Mouse (Mus musculus): ENCODE results near the gene Pyy.

The Pyy gene

DNA sequence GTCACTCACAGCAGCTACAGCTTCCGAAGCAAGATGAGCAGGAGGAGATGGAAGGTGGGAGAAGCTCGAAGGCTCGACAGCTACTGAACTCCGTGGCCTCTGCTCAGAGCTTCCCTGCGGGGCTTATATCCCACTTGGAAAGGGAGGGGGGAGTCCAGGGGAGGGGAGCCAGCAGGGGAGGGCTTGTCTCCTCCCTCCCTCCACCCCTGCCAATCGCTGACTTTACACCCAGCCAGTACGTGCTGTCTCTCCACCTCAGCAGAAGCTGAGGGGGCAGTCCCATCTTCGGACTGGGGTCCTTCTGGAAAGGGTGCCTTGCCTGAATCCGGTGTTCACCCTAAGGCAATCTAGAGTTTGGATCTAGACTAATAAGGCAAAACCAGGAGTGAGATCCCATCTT lies at the start of gene Pyy:
Gene Pyy (minus strand): TSS at position 101 of the 400 bp plus-strand sequence.
- in situ Hi-C loops (cut with MboI, MseI) = no loop called here

- in situ Hi-C loops (cut with MboI, MseI) = no loop called here
These were observed 49.1 kb upstream of the Pyy start for GRCm38 (mm10) chr11:102156786-102157089.

GRCm38 (mm10) chr11:102156039-102156785 lies 48.6 kb upstream of the Pyy start, which contains the start of gene Tmem101:
Gene Tmem101, minus strand, starts transcription at chr11:102156404.
- in situ Hi-C loops (cut with MboI, MseI) = no loop called here

DNA sequence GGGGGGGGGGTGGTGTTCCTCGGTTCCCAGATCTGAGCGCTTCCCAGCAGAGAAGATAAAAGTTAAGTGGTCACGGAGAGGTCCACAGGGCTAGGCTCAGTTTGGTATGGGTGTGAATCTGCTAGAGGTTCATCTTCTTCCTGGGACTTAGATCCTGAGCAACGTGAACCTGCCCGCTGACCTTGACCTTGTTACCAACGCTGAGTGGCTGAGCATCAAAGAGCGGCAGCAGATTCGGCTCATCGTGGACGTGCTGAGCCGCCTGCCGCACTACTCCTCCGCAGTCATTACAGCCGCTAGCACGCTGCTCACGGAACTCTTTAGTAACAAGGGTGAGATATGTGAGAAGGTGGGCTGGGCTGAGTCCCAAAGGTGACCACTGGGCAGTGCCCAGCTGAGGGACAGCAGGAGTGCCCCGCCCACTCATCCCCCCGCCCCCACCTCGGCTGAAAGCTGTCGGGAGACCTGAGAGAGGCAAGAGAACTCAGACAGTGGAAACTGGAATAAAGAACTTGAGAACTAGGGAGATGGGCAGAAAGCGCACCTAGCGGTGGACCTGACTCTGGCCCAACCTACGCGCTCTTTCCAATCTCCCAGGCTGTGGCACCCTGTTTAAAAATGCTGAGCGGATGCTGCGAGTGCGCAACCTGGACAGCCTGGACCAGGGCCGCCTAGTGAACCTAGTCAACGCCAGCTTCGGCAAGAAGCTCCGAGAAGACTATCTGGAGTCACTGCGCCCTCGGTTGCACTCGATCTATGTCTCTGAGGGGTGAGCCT lies 39.8 kb upstream of the Pyy start:
- in situ Hi-C loops (cut with MboI, MseI) = loop anchor here (5.0 kb wide), 1 partner anchor 90 kb away; no protein-coding TSS in a partner anchor

DNA sequence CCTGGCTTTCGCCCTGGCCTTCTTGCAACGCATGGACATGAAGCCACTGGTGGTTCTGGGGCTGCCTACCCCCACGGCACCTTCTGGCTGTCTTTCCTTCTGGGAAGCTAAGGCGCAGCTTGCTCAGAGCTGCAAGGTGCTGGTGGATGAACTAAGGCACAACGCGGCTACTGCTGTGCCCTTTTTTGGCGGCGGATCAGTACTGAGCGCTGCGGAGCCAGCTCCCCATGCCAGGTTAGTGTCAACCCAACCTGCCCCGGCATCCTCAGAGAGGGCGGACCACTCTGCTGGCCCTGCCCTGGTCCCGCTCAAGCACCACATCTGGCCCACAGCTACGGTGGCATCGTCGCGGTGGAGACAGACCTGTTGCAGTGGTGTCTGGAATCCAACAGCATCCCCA lies 38.9 kb upstream of the Pyy start:
- in situ Hi-C loops (cut with MboI, MseI) = loop anchor here (5.0 kb wide), 1 partner anchor 89 kb away; no protein-coding TSS in a partner anchor

- in situ Hi-C loops (cut with MboI, MseI) = loop anchor here (5.0 kb wide), 1 partner anchor 89 kb away; no protein-coding TSS in a partner anchor
These were observed 38.4 kb upstream of the Pyy start for GRCm38 (mm10) chr11:102146005-102146404.

GRCm38 (mm10) chr11:102145471-102146001 lies 37.9 kb upstream of the Pyy start, which contains the start of gene Nags:
Gene Nags, plus strand, starts transcription at chr11:102145513.
- in situ Hi-C loops (cut with MboI, MseI) = loop anchor here (5.0 kb wide), 1 partner anchor 88 kb away; no protein-coding TSS in a partner anchor

DNA sequence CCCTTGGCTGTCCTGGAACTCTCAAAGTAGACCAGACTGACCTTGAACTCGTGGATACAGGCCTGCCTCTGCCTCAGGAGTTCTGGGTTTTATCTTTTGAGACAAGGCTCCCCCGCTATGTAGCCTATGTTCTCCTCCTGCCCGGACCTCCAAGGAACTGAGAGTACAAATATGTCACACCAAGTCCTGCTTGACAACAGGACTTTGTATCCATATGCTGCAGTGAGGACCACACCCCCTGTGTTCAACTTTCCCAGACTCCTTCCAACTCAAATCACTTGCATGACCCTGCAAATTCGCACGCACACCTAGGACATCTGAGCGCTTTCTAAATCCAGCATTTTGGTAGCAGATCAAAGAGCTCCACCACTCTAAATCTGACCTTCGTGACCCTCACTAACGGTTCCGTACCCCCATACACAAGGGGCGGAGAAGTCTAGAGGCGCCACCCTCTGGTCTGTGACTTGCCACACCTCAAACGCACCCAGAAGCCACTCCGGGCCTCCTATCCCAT lies 37.4 kb upstream of the Pyy start:
- in situ Hi-C loops (cut with MboI, MseI) = loop anchor here (5.0 kb wide), 1 partner anchor 88 kb away; no protein-coding TSS in a partner anchor

DNA sequence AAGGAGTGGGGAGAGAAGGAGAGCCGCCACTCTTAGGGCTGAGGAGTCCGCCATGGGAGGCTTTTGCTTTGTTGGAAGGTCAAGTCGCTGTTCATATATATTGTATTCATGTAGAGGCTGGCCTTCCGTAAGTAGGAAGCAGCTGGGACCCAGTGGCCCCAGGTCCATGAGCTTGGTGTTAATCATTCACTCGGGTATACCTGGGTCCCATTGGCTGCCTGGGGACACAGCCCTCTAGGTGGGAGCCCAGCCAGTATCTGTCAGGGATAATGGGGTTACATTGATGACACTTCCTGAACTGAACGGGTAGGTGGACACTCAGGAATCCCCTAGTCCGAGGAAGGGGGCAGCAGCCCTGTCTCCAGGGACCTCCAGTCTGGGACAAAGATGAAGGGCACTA lies 34.7 kb upstream of the Pyy start:
- in situ Hi-C loops (cut with MboI, MseI) = no loop called here

GRCm38 (mm10) chr11:102140508-102140907 lies 32.9 kb upstream of the Pyy start:
- in situ Hi-C loops (cut with MboI, MseI) = no loop called here

- in situ Hi-C loops (cut with MboI, MseI) = no loop called here
These were observed 30.8 kb upstream of the Pyy start for GRCm38 (mm10) chr11:102138447-102138740.

- in situ Hi-C loops (cut with MboI, MseI) = no loop called here
These were observed 30.2 kb upstream of the Pyy start for GRCm38 (mm10) chr11:102137625-102138446.

DNA sequence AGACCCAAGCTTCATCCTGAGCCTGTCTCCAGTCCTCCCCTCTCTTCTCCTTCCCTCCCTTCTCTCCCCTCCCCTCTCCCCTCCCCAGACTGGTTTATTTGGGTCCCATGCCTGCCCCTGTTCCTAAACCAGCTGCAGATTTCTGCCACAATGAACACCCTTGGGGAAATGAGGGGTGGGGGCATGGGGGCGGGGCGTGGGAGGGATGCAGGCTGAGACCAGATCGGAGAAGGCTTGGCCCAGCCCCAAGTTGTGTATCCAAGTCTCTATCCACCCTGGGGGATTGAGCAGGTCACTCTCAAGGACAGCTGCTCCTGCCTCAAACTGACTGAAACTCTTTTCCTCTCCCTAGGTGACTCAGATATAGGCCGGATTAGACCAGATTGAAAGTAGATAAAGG lies 26.9 kb upstream of the Pyy start:
- in situ Hi-C loops (cut with MboI, MseI) = no loop called here

DNA sequence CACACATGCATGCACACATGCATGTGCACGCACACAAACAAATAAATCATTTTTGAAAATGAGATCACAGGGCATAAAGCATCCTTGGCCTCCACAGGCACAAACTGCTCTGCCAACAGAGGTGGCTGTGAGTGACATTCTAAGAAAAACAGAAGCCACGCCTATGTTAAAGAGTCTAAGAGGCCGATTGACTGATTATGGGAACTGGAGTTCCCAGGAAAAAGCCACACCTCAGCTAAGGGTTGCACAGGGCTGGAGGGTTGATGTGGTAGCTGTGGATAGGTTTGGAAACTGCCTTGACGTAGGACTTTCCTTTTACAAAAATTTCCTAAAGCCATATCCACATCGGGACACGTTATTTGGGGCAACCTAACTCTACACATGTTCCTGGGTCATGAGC lies 9.8 kb upstream of the Pyy start:
- in situ Hi-C loops (cut with MboI, MseI) = no loop called here

GRCm38 (mm10) chr11:102116241-102116640 lies 8.6 kb upstream of the Pyy start:
- in situ Hi-C loops (cut with MboI, MseI) = no loop called here

DNA sequence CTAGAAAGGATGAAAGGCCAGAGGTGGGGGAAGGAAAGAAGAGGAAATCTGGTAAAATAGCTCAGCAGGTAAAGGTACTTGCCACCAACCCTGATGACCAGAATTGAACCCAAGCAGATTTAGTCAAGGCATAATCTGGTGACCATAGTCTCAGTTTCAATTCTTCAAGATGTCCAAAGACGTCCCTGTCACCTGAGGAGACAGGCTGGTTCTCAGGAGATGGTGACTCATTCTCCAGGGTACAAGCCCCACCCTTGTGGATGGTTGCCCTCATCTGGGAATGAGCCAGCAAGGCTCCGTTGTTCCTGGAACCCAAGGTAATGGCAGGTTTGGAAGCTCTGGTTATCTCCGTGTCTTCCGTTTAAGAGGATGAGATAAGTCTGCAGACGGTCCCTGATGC lies 3.9 kb upstream of the Pyy start:
- in situ Hi-C loops (cut with MboI, MseI) = no loop called here

- in situ Hi-C loops (cut with MboI, MseI) = no loop called here
These were observed 721 bp downstream of the Pyy start for GRCm38 (mm10) chr11:102106911-102107310.

- in situ Hi-C loops (cut with MboI, MseI) = no loop called here
These were observed 5.0 kb downstream of the Pyy start for GRCm38 (mm10) chr11:102102485-102103258.

DNA sequence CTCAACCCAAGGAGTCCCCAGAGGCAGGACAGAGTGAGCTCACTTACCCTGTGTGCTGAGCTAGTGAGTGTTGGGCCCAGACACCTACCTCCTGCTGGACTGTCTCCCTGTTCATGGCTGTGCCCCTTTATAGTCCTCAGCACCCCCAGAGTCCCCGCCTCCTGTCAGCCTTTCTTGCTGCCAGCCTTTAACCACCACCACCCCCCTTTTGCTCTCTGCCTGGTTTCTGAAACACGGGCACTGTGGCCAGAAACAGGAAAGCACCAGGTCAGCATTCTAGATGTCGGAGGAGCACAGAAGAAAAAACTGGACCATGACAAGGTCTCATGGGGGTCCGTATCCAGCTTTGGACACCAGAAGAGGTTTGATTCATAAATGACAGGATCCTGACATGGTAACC lies 6.4 kb downstream of the Pyy start, which contains the start of gene Ppy:
Gene Ppy (minus strand): TSS at position 101 of the 400 bp plus-strand sequence.
- in situ Hi-C loops (cut with MboI, MseI) = no loop called here

- in situ Hi-C loops (cut with MboI, MseI) = no loop called here
These were observed 10.7 kb downstream of the Pyy start for GRCm38 (mm10) chr11:102096887-102097391.
